Mouse (Mus musculus) forebrain, postnatal 0 days (tissue): Measurements from ENCODE around the gene Samd13. TPM values are rescaled to one million over a fixed set of nuclear protein-coding genes. Genes with fewer than 3 reads are reported as not detected.

Experiments used
- ATAC-seq: fragments of 200-750 bp; cut with Nextera tagmentation; 2 replicates; pipeline ENCODE4 v1.8.0; 2017; ENCODE audit warnings: mild to moderate bottlenecking, moderate library complexity
- DNase-seq: peaks from one replicate; pipeline ENCODE4 v3.0.0-alpha.2; 2015
- H3K27ac ChIP-seq: fragments of 300-500 bp; sonication (generic); 2 replicates; pipeline ENCODE4 v1.5.1; 2014; ENCODE audit warnings: low read depth, mild to moderate bottlenecking, antibody characterized with exemption, low read length, moderate library complexity, mixed read lengths
- H3K27me3 ChIP-seq: fragments of 300-500 bp; sonication (generic); 2 replicates; pipeline ENCODE4 v1.6.1; 2014; ENCODE audit warnings: mild to moderate bottlenecking, low read length, mixed read lengths; ENCODE audit not compliant: insufficient read depth
- H3K36me3 ChIP-seq: fragments of 300-500 bp; sonication (generic); 2 replicates; pipeline ENCODE4 v1.6.1; 2014; ENCODE audit warnings: mild to moderate bottlenecking, moderate library complexity; ENCODE audit not compliant: insufficient read depth
- H3K4me1 ChIP-seq: fragments of 300-500 bp; sonication (generic); 2 replicates; pipeline ENCODE4 v1.6.1; 2014; ENCODE audit warnings: antibody characterized with exemption; ENCODE audit not compliant: insufficient read depth
- H3K4me2 ChIP-seq: fragments of 300-500 bp; sonication (generic); 2 replicates; pipeline ENCODE4 v1.6.1; 2014; ENCODE audit warnings: low read depth, mild to moderate bottlenecking, moderate library complexity
- H3K4me3 ChIP-seq: fragments of 300-500 bp; sonication (generic); 2 replicates; pipeline ENCODE4 v1.5.1; 2014; ENCODE audit warnings: low read depth, low read length, mixed read lengths
- H3K9ac ChIP-seq: fragments of 300-500 bp; sonication (generic); 2 replicates; pipeline ENCODE4 v1.6.1; 2014; ENCODE audit warnings: mild to moderate bottlenecking
- H3K9me3 ChIP-seq: fragments of 300-500 bp; sonication (generic); 2 replicates; pipeline ENCODE4 v1.6.1; 2016; ENCODE audit warnings: low read length
- CTCF ChIP-seq: sonication (generic); IDR thresholded peaks from 2 replicates; pipeline ENCODE4 v1.5.1; 2016; ENCODE audit warnings: antibody characterized with exemption, control low read depth, low read depth
- WGBS: fragments of 180-500 bp; shearing (Covaris S2); extraction: QIAGEN DNeasy Blood & Tissue Kit; methylation state at CpG from one replicate; pipeline ENCODE4 v1.1.7; 2014; 5-methylcytosine and 5-hydroxymethylcytosine counted together
- polyA plus RNA-seq: library from polyadenylated mRNA; unstranded; fragments of >200 nt; fragmentation: Nextera tagmentation; extraction: Ambion mirVana; gene quantifications from 2 replicates; pipeline ENCODE4 v1.2.1, GENCODE M21; 2015
- total RNA-seq: library from RNA; depleted of rRNA; stranded (reverse); fragments of >200 nt; gene quantifications from 2 replicates; pipeline ENCODE4 v1.2.3, GENCODE M21; 2014

The Samd13 gene
- total and polyA plus RNA-seq, 2 experiments from 2014 or later = 0.33 to 0.57 TPM

GRCm38 (mm10) chr3:146607368-146607767, 78.0 kb downstream of the Samd13 start:
- peak; percentile 94 for ATAC-seq
- no peaks in the 10 kb centered on the region for H3K9me3 ChIP-seq
- peak overlapping the region; percentile 64; the same call in 1 of the 2 replicates for H3K27ac ChIP-seq
- peak; percentile 73 for DNase-seq
- no peak for TF ChIP-seq CTCF
- 8% methylated on average over 1 of the region's 1 CpGs for WGBS
- H3K4me1 ChIP-seq = peaks cover 9% of the 10 kb centered on the region
- H3K4me2 ChIP-seq = no peak overlapping the region
- H3K27me3 ChIP-seq = no peaks in the 10 kb centered on the region
- H3K9ac ChIP-seq = no peak overlapping the region
- no peaks in the 10 kb centered on the region for H3K36me3 ChIP-seq
- no peak overlapping the region for H3K4me3 ChIP-seq

DNA sequence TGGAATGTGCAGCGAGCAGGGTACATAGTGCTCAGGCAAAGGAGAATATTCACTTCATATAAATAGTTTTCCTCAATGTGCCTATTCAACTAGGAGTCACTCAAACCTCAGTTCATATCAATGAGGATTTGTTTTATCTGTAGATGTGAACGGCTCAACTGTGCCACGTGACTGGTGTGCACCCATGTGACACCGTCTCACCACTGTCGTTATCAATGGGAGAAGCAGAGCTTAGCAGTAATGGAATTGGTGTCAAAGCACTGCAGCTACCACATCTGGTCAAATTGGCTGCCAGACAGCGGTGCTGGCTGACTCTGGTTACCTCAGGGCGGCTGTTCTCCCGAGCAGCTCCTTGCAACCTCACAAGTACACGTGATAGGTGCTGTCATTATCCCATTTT, 80.7 kb downstream of the Samd13 start:
- no peaks in the 10 kb centered on the region for H3K36me3 ChIP-seq
- no peaks in the 10 kb centered on the region for H3K9me3 ChIP-seq
- no peak overlapping the region for H3K27ac ChIP-seq

DNA sequence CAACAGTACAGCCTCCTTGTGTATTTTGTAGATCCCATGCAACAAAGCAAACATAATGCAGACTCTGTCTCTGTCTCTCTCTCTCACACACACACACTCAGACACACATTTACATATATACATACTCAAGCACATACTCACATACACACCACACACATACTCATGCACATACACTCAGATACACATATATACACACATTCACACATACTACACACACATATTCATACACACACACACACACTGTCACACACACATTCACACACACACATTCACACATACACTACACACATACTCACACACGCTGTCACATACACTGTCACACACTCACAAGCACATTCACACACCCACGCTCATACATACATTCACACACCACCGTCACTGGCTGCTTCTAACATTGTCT, 82.9 kb downstream of the Samd13 start:
- H3K27me3 ChIP-seq = no peaks in the 10 kb centered on the region
- DNase-seq (no peak), ATAC-seq (no peak)
- peaks cover 5% of the 10 kb centered on the region for H3K4me1 ChIP-seq
- no peaks in the 10 kb centered on the region for H3K36me3 ChIP-seq
- WGBS = 89% methylated on average over 3 of the region's 3 CpGs
- no peak overlapping the region for H3K27ac ChIP-seq
- H3K4me3 ChIP-seq = no peak overlapping the region
- no peak overlapping the region for H3K4me2 ChIP-seq
- no peak for TF ChIP-seq CTCF
- no peaks in the 10 kb centered on the region for H3K9me3 ChIP-seq
- no peak overlapping the region for H3K9ac ChIP-seq

More for the DNA sequence above, 80.7 kb downstream of the Samd13 start:
- no peak for TF ChIP-seq CTCF
- Histone ChIP-seq H3K9ac (no peak overlapping the region), H3K4me2 (no peak overlapping the region), H3K27me3 (no peaks in the 10 kb centered on the region), H3K4me3 (no peak overlapping the region), H3K4me1 (peaks cover 9% of the 10 kb centered on the region)
- 88% methylated on average over 9 of the region's 9 CpGs for WGBS
- ATAC-seq = no peak
- DNase-seq = no peak

DNA sequence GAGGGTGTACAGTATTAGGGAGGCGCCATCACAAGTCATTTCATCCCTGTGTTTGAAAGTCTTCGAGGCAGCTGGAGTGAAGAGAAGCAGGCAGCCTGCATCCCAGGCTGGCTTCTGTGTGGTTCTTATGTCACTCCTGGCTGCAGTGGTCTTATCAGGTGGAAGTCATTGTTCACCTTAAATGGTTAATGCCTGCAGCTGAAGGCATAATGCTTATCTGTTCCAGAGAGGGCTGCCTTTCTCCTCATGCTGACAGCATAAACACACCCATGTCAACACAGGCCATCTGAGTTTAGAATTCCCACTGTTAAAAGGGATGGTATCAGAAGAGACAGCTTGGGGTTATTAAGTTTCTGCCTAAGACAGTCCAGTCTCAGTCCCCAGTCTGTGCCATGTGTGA, 84.2 kb downstream of the Samd13 start:
- Histone ChIP-seq H3K9ac (no peak overlapping the region), H3K9me3 (no peaks in the 10 kb centered on the region), H3K4me2 (no peak overlapping the region), H3K4me3 (no peak overlapping the region), H3K36me3 (no peaks in the 10 kb centered on the region), H3K4me1 (0 out of 2 replicates have a peak, but pooled peaks cover 3% of the 10 kb centered on the region), H3K27me3 (no peaks in the 10 kb centered on the region), H3K27ac (no peak overlapping the region)
- DNase-seq (no peak), ATAC-seq (no peak)
- WGBS = 86% methylated on average over 2 of the region's 2 CpGs
- no peak for TF ChIP-seq CTCF

GRCm38 (mm10) chr3:146599198-146599900, 86.0 kb downstream of the Samd13 start:
- DNase-seq = no peak
- WGBS = 84% methylated on average over 6 of the region's 6 CpGs
- H3K4me2 ChIP-seq = no peak overlapping the region
- no peaks in the 10 kb centered on the region for H3K36me3 ChIP-seq
- H3K27ac ChIP-seq = no peak overlapping the region
- no peak for ATAC-seq
- H3K9me3 ChIP-seq = no peaks in the 10 kb centered on the region
- no peak overlapping the region for H3K4me3 ChIP-seq
- 0 out of 2 replicates have a peak, but pooled peaks cover 3% of the 10 kb centered on the region for H3K4me1 ChIP-seq
- no peak for TF ChIP-seq CTCF
- H3K9ac ChIP-seq = no peak overlapping the region
- no peaks in the 10 kb centered on the region for H3K27me3 ChIP-seq

DNA sequence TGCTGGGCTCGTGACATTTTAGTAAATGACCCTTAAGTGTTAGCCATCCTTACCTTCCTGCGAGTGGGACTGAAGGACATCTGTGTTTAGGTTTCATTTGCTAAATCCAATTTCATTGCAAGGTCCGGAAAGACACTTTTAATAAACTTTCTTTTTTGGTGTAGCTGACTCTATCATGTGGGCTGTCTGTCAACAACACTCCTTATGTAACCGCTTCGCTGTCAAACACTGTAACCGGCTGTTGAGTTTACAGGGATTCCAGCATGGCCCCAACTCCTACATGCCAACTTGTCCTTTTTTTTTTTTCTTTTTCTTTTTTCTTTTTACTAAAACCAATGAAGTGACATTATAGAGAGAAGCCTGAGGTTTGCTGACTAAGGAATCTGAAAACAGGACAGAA, 87.0 kb downstream of the Samd13 start:
- no peaks in the 10 kb centered on the region for H3K9me3 ChIP-seq
- 69% methylated on average over 6 of the region's 6 CpGs for WGBS
- no peak overlapping the region for H3K4me2 ChIP-seq
- ATAC-seq (no peak), DNase-seq (no peak)
- TF ChIP-seq CTCF = no peak
- no peak overlapping the region for H3K9ac ChIP-seq
- no peaks in the 10 kb centered on the region for H3K36me3 ChIP-seq
- H3K4me1 ChIP-seq = 0 out of 2 replicates have a peak, but pooled peaks cover 3% of the 10 kb centered on the region
- H3K4me3 ChIP-seq = no peak overlapping the region
- H3K27ac ChIP-seq = no peak overlapping the region
- H3K27me3 ChIP-seq = no peaks in the 10 kb centered on the region

GRCm38 (mm10) chr3:146596864-146597263, 88.5 kb downstream of the Samd13 start:
- 0 out of 2 replicates have a peak, but pooled peaks cover 3% of the 10 kb centered on the region for H3K4me1 ChIP-seq
- no peaks in the 10 kb centered on the region for H3K36me3 ChIP-seq
- ATAC-seq = no peak
- no peak overlapping the region for H3K9ac ChIP-seq
- no peaks in the 10 kb centered on the region for H3K9me3 ChIP-seq
- WGBS = 86% methylated on average over 7 of the region's 7 CpGs
- no peak overlapping the region for H3K4me3 ChIP-seq
- no peaks in the 10 kb centered on the region for H3K27me3 ChIP-seq
- DNase-seq = no peak
- no peak overlapping the region for H3K27ac ChIP-seq
- TF ChIP-seq CTCF = no peak
- H3K4me2 ChIP-seq = no peak overlapping the region
